Mouse (Mus musculus) lung, postnatal 0 days (tissue): Measurements from ENCODE around the gene Rhd.

Source experiments
- CTCF ChIP-seq: IDR thresholded peaks from 2 replicates; pipeline ENCODE4 v1.5.1; 2016; ENCODE audit warnings: antibody characterized with exemption, mild to moderate bottlenecking
- EP300 ChIP-seq: IDR thresholded peaks from 2 replicates; pipeline ENCODE4 v1.6.1; 2016; ENCODE audit warnings: antibody characterized with exemption, mild to moderate bottlenecking, control low read depth

GRCm38 (mm10) chr4:134852438-134853255 lies 11.7 kb upstream of the Rhd start:
- TF ChIP-seq CTCF, result no peak
- TF ChIP-seq EP300, result no peak
